Mouse (Mus musculus) megakaryocyte, embryonic 14.5 days (primary cell): Measurements from ENCODE around the gene Fut7.

Experiments
- FLI1 ChIP-seq: IDR thresholded peaks from 2 replicates; pipeline ENCODE4 v1.6.1; 2012; ENCODE audit warnings: low read length, inconsistent platforms, mixed read lengths
- GATA1 ChIP-seq: IDR thresholded peaks from 3 replicates; pipeline ENCODE4 v1.6.1; 2012; ENCODE audit warnings: mixed read lengths, low read length, inconsistent platforms, borderline replicate concordance

DNA sequence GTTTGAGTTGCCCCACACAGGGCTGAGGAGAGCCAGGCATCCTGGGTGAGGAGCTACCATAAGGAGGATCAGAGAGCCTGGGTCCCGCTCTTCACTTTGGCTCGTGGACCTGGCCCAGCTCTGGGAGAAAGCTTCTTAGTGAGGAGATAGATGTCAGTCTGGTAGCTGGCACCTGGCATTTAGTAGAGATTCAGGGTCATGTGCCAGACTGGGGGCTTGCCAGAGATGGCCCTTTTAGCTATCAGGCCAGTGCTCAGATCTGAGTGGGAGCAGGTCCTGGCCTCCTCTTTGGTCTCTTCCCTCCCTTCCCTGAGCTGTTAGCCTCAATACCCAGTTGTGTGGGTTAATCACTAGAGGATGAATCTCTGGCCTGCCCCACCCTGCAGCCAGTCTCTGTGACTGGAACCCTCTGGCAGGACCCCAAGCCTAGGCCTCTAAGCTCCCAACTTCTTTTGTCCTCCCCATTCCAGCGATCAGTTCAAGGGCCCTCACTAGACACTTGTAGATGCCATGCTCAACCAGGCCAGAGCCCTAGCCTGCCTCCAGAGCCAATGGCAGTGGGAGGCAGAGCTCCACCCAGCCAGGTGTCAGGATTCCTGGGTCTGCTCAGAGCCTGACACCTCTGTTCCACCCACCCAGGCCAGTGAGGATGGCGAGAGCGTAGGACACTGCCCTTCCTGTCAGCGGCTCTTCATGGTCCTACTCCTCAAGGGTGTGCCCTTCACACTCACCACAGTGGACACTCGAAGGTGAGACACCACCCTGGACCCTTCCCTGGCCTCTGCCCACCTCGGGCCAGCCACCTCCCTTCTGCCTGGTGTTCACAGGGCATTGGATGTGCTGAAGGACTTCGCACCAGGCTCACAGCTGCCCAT lies 34.2 kb downstream of the Fut7 start:
- TF ChIP-seq GATA1 (no peak), FLI1 (no peak)
